ENCODE assay signal across 8 mouse cellular contexts in genomic region chr10:68249355-68249782, GRCm38 (mm10). TPM values are rescaled to one million over a fixed set of nuclear protein-coding genes. Genes with fewer than 3 reads are reported as not detected.
DNase-seq lines count a peak whose midpoint lies in the region; ATAC-seq lines count a peak whose summit lies in the region.

No protein-coding gene starts in this region.

- DNase-seq in ovary, postnatal 36 days (ENCODE audit: low spot score), result peak; percentile 16
- no peak for DNase-seq in ovary, postnatal 14 days (ENCODE audit: low spot score)
- DNase-seq in ZHBTc4 (ENCODE audit: low read depth, low spot score), result peak; percentile 66
- DNase-seq in heart, postnatal 10 days, result peak; percentile 22 to 37
- peak; percentile 56 for DNase-seq in naive thymus-derived CD4-positive, alpha-beta T cell, adult 2 months (ENCODE audit: low read depth)
- no peak for DNase-seq in left cerebral cortex, postnatal 14 days (ENCODE audit: low spot score in 2 of 2)
- DNase-seq in gastrocnemius, adult 8-10 months (ENCODE audit: low spot score in 2 of 2), result no peak

- no peak overlapping the region for H3K9ac ChIP-seq in forebrain, embryonic 15.5 days (replicated peaks)

- H3K4me3 ChIP-seq in forebrain, embryonic 15.5 days, result no peak overlapping the region

- no peaks in the 10 kb centered on the region for H3K36me3 ChIP-seq in forebrain, embryonic 15.5 days

- 69% methylated on average over 6 of the region's 6 CpGs for WGBS in forebrain, embryonic 15.5 days

- H3K27ac ChIP-seq in forebrain, embryonic 15.5 days (replicated peaks), result no peak overlapping the region

- no peaks in the 10 kb centered on the region for H3K9me3 ChIP-seq in forebrain, embryonic 15.5 days

- H3K4me2 ChIP-seq in forebrain, embryonic 15.5 days (replicated peaks), result no peak overlapping the region

- no peak for ATAC-seq in forebrain, embryonic 15.5 days (replicated peaks)

- H3K27me3 ChIP-seq in forebrain, embryonic 15.5 days, result no peaks in the 10 kb centered on the region

- H3K4me1 ChIP-seq in forebrain, embryonic 15.5 days, result peaks cover 11% of the 10 kb centered on the region; the same call in 1 of the 2 replicates

- intact Hi-C loops in heart, postnatal 10 days (cut with DNase I), result no loop called here
- intact Hi-C loops in left cerebral cortex, postnatal 14 days (cut with DNase I), result no loop called here

RNA-seq across cellular contexts. Expression of gene Arid5b, which starts 29.2 kb away (rescaled TPM):
- total RNA-seq in heart, postnatal 10 days (2021), result 10 to 100 TPM; 26.5 to 29.4 TPM
- 14.4 and 15.1 TPM in 2 replicates for polyA plus RNA-seq in forebrain, embryonic 15.5 days (2015; fragmentation: Nextera tagmentation; extraction: Ambion mirVana)
- 10 to 100 TPM; 24.3 to 25.8 TPM for total RNA-seq in left cerebral cortex, postnatal 14 days (2021)
- total RNA-seq in gastrocnemius, adult 8-10 months (2022), result 10 to 100 TPM; 10.1 to 12.5 (median 11.9) TPM

Comparison
In these comparisons a context has a peak if more than half of its experiments do, and no peak if none do; other contexts are left out.
1. DNase-seq: peak in ovary, postnatal 36 days (single experiment), ZHBTc4 (single experiment), heart, postnatal 10 days (2 of 2) and naive thymus-derived CD4-positive, alpha-beta T cell, adult 2 months (single experiment); none in ovary, postnatal 14 days (single experiment), left cerebral cortex, postnatal 14 days (0 of 2) and gastrocnemius, adult 8-10 months (0 of 2).